In the genomic region with DNA sequence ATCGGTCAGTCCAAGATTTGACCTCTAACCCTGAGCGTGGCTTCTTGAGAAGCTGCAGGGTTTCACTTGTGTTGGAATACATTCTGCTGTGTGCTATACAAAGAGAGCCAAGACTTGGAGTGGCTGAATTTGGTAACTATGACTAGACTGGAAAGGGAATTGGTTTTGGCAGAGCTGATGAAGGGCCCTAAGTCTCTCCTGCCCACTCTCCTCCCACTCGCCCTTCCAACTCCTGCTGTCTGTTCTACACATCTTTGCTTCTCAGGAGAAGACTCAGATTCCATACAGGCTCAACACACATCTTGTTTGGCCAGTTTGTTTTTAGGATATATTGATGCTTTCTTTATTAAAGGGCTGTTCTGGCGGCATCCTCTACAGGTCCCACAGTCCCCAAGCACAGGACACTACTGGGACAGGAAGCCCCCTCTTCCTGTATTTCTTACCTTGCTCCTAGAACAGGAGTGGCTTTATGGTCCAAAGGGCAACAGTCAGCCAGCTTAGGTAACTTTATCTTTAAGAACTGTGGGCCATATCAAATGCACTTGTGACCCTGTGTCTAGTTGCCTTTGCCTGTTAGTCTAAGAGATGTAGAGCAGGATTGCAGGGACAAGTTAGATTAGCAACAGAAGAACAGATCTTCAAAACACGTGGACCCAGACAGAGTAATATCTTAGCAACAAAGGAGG, we compare ENCODE assay signal across 24 mouse cellular contexts. TPM values are rescaled to one million over a fixed set of nuclear protein-coding genes. Genes with fewer than 3 reads are reported as not detected.
DNase-seq lines count a peak whose midpoint lies in the region.
"Had no signal": no experiment of that assay in that cellular context is flagged by ENCODE, and none has a peak within 500 bp of the region (broad histone marks: within the 10 kb centered on the region; RNA-seq: fewer than 3 reads in every experiment).

No protein-coding gene starts in this region.

- H3K27me3 ChIP-seq in embryonic facial prominence, embryonic 10.5 days (replicated peaks; ENCODE audit: low read depth, poor library complexity, severe bottlenecking): no peaks in the 10 kb centered on the region
- H3K27me3 ChIP-seq: heart, embryonic 15.5 days; hindbrain, embryonic 13.5 days; midbrain, embryonic 15.5 days; neural tube, embryonic 12.5 days had no signal

- peaks cover 79% of the 10 kb centered on the region for H3K36me3 ChIP-seq in embryonic facial prominence, embryonic 10.5 days (replicated peaks)

- H3K27ac ChIP-seq in embryonic facial prominence, embryonic 10.5 days (replicated peaks): no peak overlapping the region
- H3K27ac ChIP-seq: heart, embryonic 15.5 days; hindbrain, embryonic 13.5 days; layer of hippocampus, adult 2 months; midbrain, embryonic 15.5 days; neural tube, embryonic 12.5 days had no signal

- 74% methylated on average over 5 of the region's 5 CpGs for WGBS in embryonic facial prominence, embryonic 10.5 days

- no peak overlapping the region for H3K4me3 ChIP-seq in embryonic facial prominence, embryonic 10.5 days
- H3K4me3 ChIP-seq: heart, embryonic 15.5 days; hindbrain, embryonic 13.5 days; layer of hippocampus, adult 2 months; midbrain, embryonic 15.5 days; neural tube, embryonic 12.5 days had no signal

- peaks cover 12% of the 10 kb centered on the region for H3K4me1 ChIP-seq in embryonic facial prominence, embryonic 10.5 days
- H3K4me1 ChIP-seq: heart, embryonic 15.5 days; hindbrain, embryonic 13.5 days; midbrain, embryonic 15.5 days; neural tube, embryonic 12.5 days had no signal

- DNase-seq in layer of hippocampus, adult 18-20 months (ENCODE audit: low spot score in 2 of 2): peak; percentile 24 to 46
- DNase-seq in layer of hippocampus, postnatal 25 days (ENCODE audit: extremely low spot score in 1 of 2, low spot score in 1 of 2): no peak
- DNase-seq in right cerebral cortex, adult 2 months (ENCODE audit: low spot score in 2 of 2): peak; percentile 64 to 74
- no peak for DNase-seq in right cerebral cortex, postnatal 10 days (ENCODE audit: low spot score in 2 of 2)
- DNase-seq in left cerebral cortex, adult 9 months (ENCODE audit: low spot score in 2 of 2): peak; percentile 36 to 52
- peak; percentile 72 for DNase-seq in telencephalon, adult 2 months (ENCODE audit: low read depth, low spot score)
- DNase-seq in embryonic facial prominence, embryonic 10.5 days (ENCODE audit: low spot score): no peak
- DNase-seq in adrenal gland, adult 18-20 months (ENCODE audit: low spot score in 2 of 2): no peak
- DNase-seq: adrenal gland, postnatal 36 days; cerebellum, adult 11 months; cerebellum, adult 9-11 months; heart, postnatal 36 days; kidney, adult 8-10 months; kidney, postnatal 10 days; lung, postnatal 4 days; retina, postnatal 1 day; thymus, postnatal 4 days had no signal

- H3K9me3 ChIP-seq in embryonic facial prominence, embryonic 10.5 days: no peaks in the 10 kb centered on the region
- H3K9me3 ChIP-seq: heart, embryonic 15.5 days; hindbrain, embryonic 13.5 days; midbrain, embryonic 15.5 days; neural tube, embryonic 12.5 days had no signal

RNA-seq across cellular contexts. Expression of a gene that starts 38.9 kb away (rescaled TPM):
- total RNA-seq in layer of hippocampus, adult 18-20 months (2021): 1 to 10 TPM; 2.4 to 3.5 TPM
- 1 to 10 TPM; 2.4 to 4.6 TPM for total RNA-seq in layer of hippocampus, postnatal 25 days (2021)
- polyA plus RNA-seq in embryonic facial prominence, embryonic 10.5 days (2016; fragmentation: Nextera tagmentation; extraction: Ambion mirVana): 0.57 and 0.58 TPM in 2 replicates
- 1 to 10 TPM; 1.1 to 1.9 TPM for total RNA-seq in adrenal gland, adult 18-20 months (2021)
- total RNA-seq: common myeloid progenitor, adult 5-6 weeks had no signal
- polyA plus RNA-seq: forebrain, embryonic 11.5 days had no signal

RNA-seq across cellular contexts. Expression of a gene that starts 52.2 kb away (rescaled TPM):
- total RNA-seq in layer of hippocampus, adult 18-20 months (2021): 1 to 10 TPM; 3.6 to 3.8 TPM
- 1 to 10 TPM; 4.1 to 6.7 TPM for total RNA-seq in layer of hippocampus, postnatal 25 days (2021)
- 2.2 and 4.5 TPM in 2 replicates for polyA plus RNA-seq in embryonic facial prominence, embryonic 10.5 days (2016; fragmentation: Nextera tagmentation; extraction: Ambion mirVana)
- 10 to 100 TPM; 36.0 to 55.3 TPM for total RNA-seq in adrenal gland, adult 18-20 months (2021)
- total RNA-seq: common myeloid progenitor, adult 5-6 weeks had no signal

RNA-seq across cellular contexts. Expression of a gene that starts 59.7 kb away (rescaled TPM):
- total RNA-seq in layer of hippocampus, adult 18-20 months (2021): 10 to 100 TPM; 24.2 to 25.3 TPM
- 10 to 100 TPM; 29.5 to 31.8 TPM for total RNA-seq in layer of hippocampus, postnatal 25 days (2021)
- 110 and 129 TPM in 2 replicates for polyA plus RNA-seq in embryonic facial prominence, embryonic 10.5 days (2016; fragmentation: Nextera tagmentation; extraction: Ambion mirVana)
- total RNA-seq in adrenal gland, adult 18-20 months (2021): 10 to 100 TPM; 38.6 to 46.5 TPM

Comparison
In these comparisons a context has a peak if more than half of its experiments do, and no peak if none do; other contexts are left out.
1. DNase-seq: peak in layer of hippocampus, adult 18-20 months (2 of 2), right cerebral cortex, adult 2 months (2 of 2), left cerebral cortex, adult 9 months (2 of 2) and telencephalon, adult 2 months (single experiment); none in layer of hippocampus, postnatal 25 days (0 of 2), right cerebral cortex, postnatal 10 days (0 of 2), embryonic facial prominence, embryonic 10.5 days (single experiment) and adrenal gland, adult 18-20 months (0 of 2).
2. RNA of a gene that starts 52.2 kb away (total RNA-seq): 36.0 to 55.3 TPM in adrenal gland, adult 18-20 months; 4.1 to 6.7 TPM in layer of hippocampus, postnatal 25 days and 3.6 to 3.8 TPM in layer of hippocampus, adult 18-20 months; every median in the first group is over 4 times any median in the second.